Mouse (Mus musculus): ENCODE measurements around the gene Cdon. TPM values are rescaled to one million over a fixed set of nuclear protein-coding genes. Genes with fewer than 3 reads are reported as not detected.

The Cdon gene
- polyA plus RNA-seq, 1 experiment: 7.1 TPM

- no peaks in the 10 kb centered on the region for H3K4me1 ChIP-seq (ENCODE audit: control insufficient read depth, insufficient read depth, low read length)
- no peak for TF ChIP-seq CTCF (IDR thresholded peaks at IDR 0.05; ENCODE audit: insufficient read depth, low read length)
- TF ChIP-seq POLR2A (IDR thresholded peaks at IDR 0.05; ENCODE audit: borderline replicate concordance, extremely low read depth, low read depth, low read length): no peak
- DNase-seq: no peak
- 87% methylated on average over 3 of the region's 3 CpGs for WGBS
- no peak overlapping the region for H3K4me3 ChIP-seq (replicated peaks; ENCODE audit: extremely low read depth, low read depth, low read length)
Observed at GRCm38 (mm10) chr9:35434340-35434739, 13.4 kb downstream of the Cdon start.

GRCm38 (mm10) chr9:35435565-35435964, 14.6 kb downstream of the Cdon start:
- whole genome bisulfite sequencing: 33% methylated on average over 9 of the region's 9 CpGs
- Histone ChIP-seq H3K4me3 (replicated peaks; ENCODE audit: extremely low read depth, low read depth, low read length) (no peak overlapping the region), H3K4me1 (ENCODE audit: control insufficient read depth, insufficient read depth, low read length) (no peaks in the 10 kb centered on the region)
- TF ChIP-seq CTCF (IDR thresholded peaks at IDR 0.05; ENCODE audit: insufficient read depth, low read length) (no peak), POLR2A (IDR thresholded peaks at IDR 0.05; ENCODE audit: borderline replicate concordance, extremely low read depth, low read depth, low read length) (no peak)
- no peak for DNase-seq

- 85% methylated on average over 8 of the region's 8 CpGs for WGBS
Observed at GRCm38 (mm10) chr9:35438286-35439061, 17.5 kb downstream of the Cdon start.

GRCm38 (mm10) chr9:35439062-35439442, 18.1 kb downstream of the Cdon start:
- DNase-seq: no peak
- Histone ChIP-seq H3K4me3 (replicated peaks; ENCODE audit: extremely low read depth, low read depth, low read length) (no peak overlapping the region), H3K4me1 (ENCODE audit: control insufficient read depth, insufficient read depth, low read length) (no peaks in the 10 kb centered on the region)
- TF ChIP-seq POLR2A (IDR thresholded peaks at IDR 0.05; ENCODE audit: borderline replicate concordance, extremely low read depth, low read depth, low read length): no peak
- no peak for TF ChIP-seq CTCF (IDR thresholded peaks at IDR 0.05; ENCODE audit: insufficient read depth, low read length)
- 78% methylated on average over 6 of the region's 6 CpGs for WGBS

More at GRCm38 (mm10) chr9:35438286-35439061, 17.5 kb downstream of the Cdon start:
- no peak for TF ChIP-seq CTCF (IDR thresholded peaks at IDR 0.05; ENCODE audit: insufficient read depth, low read length)
- Histone ChIP-seq H3K4me1 (ENCODE audit: control insufficient read depth, insufficient read depth, low read length) (no peaks in the 10 kb centered on the region), H3K4me3 (replicated peaks; ENCODE audit: extremely low read depth, low read depth, low read length) (no peak overlapping the region)
- no peak for DNase-seq

GRCm38 (mm10) chr9:35439754-35440153, 18.8 kb downstream of the Cdon start:
- TF ChIP-seq POLR2A (IDR thresholded peaks at IDR 0.05; ENCODE audit: borderline replicate concordance, extremely low read depth, low read depth, low read length) (no peak), CTCF (IDR thresholded peaks at IDR 0.05; ENCODE audit: insufficient read depth, low read length) (no peak)
- no peak for DNase-seq
- H3K4me3 ChIP-seq (replicated peaks; ENCODE audit: extremely low read depth, low read depth, low read length): no peak overlapping the region
- H3K4me1 ChIP-seq (ENCODE audit: control insufficient read depth, insufficient read depth, low read length): no peaks in the 10 kb centered on the region

- no peak for DNase-seq
- no peaks in the 10 kb centered on the region for H3K4me1 ChIP-seq (ENCODE audit: control insufficient read depth, insufficient read depth, low read length)
- H3K4me3 ChIP-seq (replicated peaks; ENCODE audit: extremely low read depth, low read depth, low read length): no peak overlapping the region
- TF ChIP-seq POLR2A (IDR thresholded peaks at IDR 0.05; ENCODE audit: borderline replicate concordance, extremely low read depth, low read depth, low read length) (no peak), CTCF (IDR thresholded peaks at IDR 0.05; ENCODE audit: insufficient read depth, low read length) (no peak)
- WGBS: 64% methylated on average over 5 of the region's 5 CpGs
Observed at GRCm38 (mm10) chr9:35442476-35442875, 21.5 kb downstream of the Cdon start.

GRCm38 (mm10) chr9:35443618-35444511, 22.9 kb downstream of the Cdon start:
- H3K4me3 ChIP-seq (replicated peaks; ENCODE audit: extremely low read depth, low read depth, low read length): no peak overlapping the region
- H3K4me1 ChIP-seq (ENCODE audit: control insufficient read depth, insufficient read depth, low read length): no peaks in the 10 kb centered on the region
- no peak for DNase-seq
- WGBS: 73% methylated on average over 13 of the region's 13 CpGs
- TF ChIP-seq POLR2A (IDR thresholded peaks at IDR 0.05; ENCODE audit: borderline replicate concordance, extremely low read depth, low read depth, low read length) (no peak), CTCF (IDR thresholded peaks at IDR 0.05; ENCODE audit: insufficient read depth, low read length) (no peak)

- 51% methylated on average over 8 of the region's 8 CpGs for WGBS
- no peak for DNase-seq
- TF ChIP-seq CTCF (IDR thresholded peaks at IDR 0.05; ENCODE audit: insufficient read depth, low read length): no peak
- no peak overlapping the region for H3K4me3 ChIP-seq (replicated peaks; ENCODE audit: extremely low read depth, low read depth, low read length)
- H3K4me1 ChIP-seq (ENCODE audit: control insufficient read depth, insufficient read depth, low read length): no peaks in the 10 kb centered on the region
Observed at GRCm38 (mm10) chr9:35444512-35444886, 23.6 kb downstream of the Cdon start.

GRCm38 (mm10) chr9:35446916-35447315, 26.0 kb downstream of the Cdon start:
- TF ChIP-seq POLR2A (IDR thresholded peaks at IDR 0.05; ENCODE audit: borderline replicate concordance, extremely low read depth, low read depth, low read length) (no peak), CTCF (IDR thresholded peaks at IDR 0.05; ENCODE audit: insufficient read depth, low read length) (no peak)
- Histone ChIP-seq H3K4me3 (replicated peaks; ENCODE audit: extremely low read depth, low read depth, low read length) (no peak overlapping the region), H3K4me1 (ENCODE audit: control insufficient read depth, insufficient read depth, low read length) (no peaks in the 10 kb centered on the region)
- no peak for DNase-seq
- WGBS: 55% methylated on average over 4 of the region's 4 CpGs

- DNase-seq: no peak
- no peaks in the 10 kb centered on the region for H3K4me1 ChIP-seq (ENCODE audit: control insufficient read depth, insufficient read depth, low read length)
- no peak overlapping the region for H3K4me3 ChIP-seq (replicated peaks; ENCODE audit: extremely low read depth, low read depth, low read length)
- TF ChIP-seq POLR2A (IDR thresholded peaks at IDR 0.05; ENCODE audit: borderline replicate concordance, extremely low read depth, low read depth, low read length) (no peak), CTCF (IDR thresholded peaks at IDR 0.05; ENCODE audit: insufficient read depth, low read length) (no peak)
- 61% methylated on average over 6 of the region's 6 CpGs for WGBS
Observed at GRCm38 (mm10) chr9:35453311-35453710, 32.4 kb downstream of the Cdon start.
